Comparison of ENCODE assay signal across 12 mouse cellular contexts in the genomic region with DNA sequence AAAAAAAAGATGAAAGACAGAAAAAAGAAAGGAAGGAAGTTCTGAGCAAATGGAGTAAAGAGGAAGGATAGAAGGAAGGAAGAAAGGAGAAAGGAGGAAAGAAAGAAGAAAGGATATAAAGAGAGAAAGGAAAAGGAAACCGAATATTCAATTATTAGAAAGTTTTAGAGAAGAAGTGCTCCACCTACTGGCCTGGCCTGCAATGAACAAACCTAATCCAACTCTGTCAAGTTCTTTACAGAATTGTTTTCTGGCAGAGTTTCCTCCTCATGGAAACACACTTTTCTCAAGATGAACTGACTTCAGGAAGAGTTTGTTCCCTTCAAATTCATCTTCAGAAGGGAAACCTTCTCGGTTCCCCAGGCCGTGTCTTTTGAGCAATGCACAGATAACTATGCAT. TPM values are rescaled to one million over a fixed set of nuclear protein-coding genes. Genes with fewer than 3 reads are reported as not detected.
A peak's percentile ranks its signal among the peaks of the same experiment; 100 is the strongest.
DNase-seq lines count a peak whose midpoint lies in the region; ATAC-seq and TF ChIP-seq lines count a peak whose summit lies in the region.
"Had no signal": no experiment of that assay in that cellular context is flagged by ENCODE, and none has a peak within 500 bp of the region (broad histone marks: within the 10 kb centered on the region; RNA-seq: fewer than 3 reads in every experiment).

No protein-coding gene starts in this region.

- H3K4me3 ChIP-seq in kidney, postnatal 0 days (replicated peaks; ENCODE audit: low read depth, low read length): no peak overlapping the region
- no peak overlapping the region for H3K4me3 ChIP-seq in forebrain, embryonic 10.5 days

- DNase-seq in adrenal gland, postnatal 14 days: peak; percentile 12
- DNase-seq in adrenal gland, postnatal 25 days: no peak
- peak; percentile 38 for DNase-seq in kidney, postnatal 0 days (ENCODE audit: low spot score)
- DNase-seq in kidney, postnatal 14 days: no peak
- peak; percentile 52 for DNase-seq in 416B (ENCODE audit: low read depth)
- DNase-seq in induced T-regulatory cell, adult 2 months (ENCODE audit: low read depth): peak; percentile 57
- no peak for DNase-seq in spleen, adult 12 weeks (ENCODE audit: low spot score)
- no peak for DNase-seq in forebrain, embryonic 10.5 days (ENCODE audit: extremely low spot score, low spot score)
- DNase-seq: layer of hippocampus, adult 9-11 months had no signal

- no peak overlapping the region for H3K9ac ChIP-seq in kidney, postnatal 0 days (ENCODE audit: low read depth, low read length)

- no peak overlapping the region for H3K4me2 ChIP-seq in kidney, postnatal 0 days (ENCODE audit: low read length)

- 46% methylated on average over 3 of the region's 3 CpGs for WGBS in kidney, postnatal 0 days
- 51% methylated on average over 3 of the region's 3 CpGs for WGBS in forebrain, embryonic 10.5 days

- H3K27me3 ChIP-seq in kidney, postnatal 0 days (ENCODE audit: insufficient read depth, low read length): 0 out of 2 replicates have a peak, but pooled peaks cover 3% of the 10 kb centered on the region
- no peaks in the 10 kb centered on the region for H3K27me3 ChIP-seq in forebrain, embryonic 10.5 days (ENCODE audit: poor library complexity, severe bottlenecking)

- ATAC-seq in kidney, postnatal 0 days (replicated peaks; ENCODE audit: low FRiP score, low read depth): no peak

- no peak overlapping the region for H3K27ac ChIP-seq in kidney, postnatal 0 days
- no peak overlapping the region for H3K27ac ChIP-seq in forebrain, embryonic 10.5 days

- no peaks in the 10 kb centered on the region for H3K4me1 ChIP-seq in kidney, postnatal 0 days (replicated peaks; ENCODE audit: insufficient read depth, low read length)
- peaks cover 10% of the 10 kb centered on the region for H3K4me1 ChIP-seq in forebrain, embryonic 10.5 days

- no peaks in the 10 kb centered on the region for H3K36me3 ChIP-seq in kidney, postnatal 0 days (ENCODE audit: insufficient read depth, low read length)
- H3K36me3 ChIP-seq in forebrain, embryonic 10.5 days (replicated peaks): no peaks in the 10 kb centered on the region

- H3K9me3 ChIP-seq in kidney, postnatal 0 days (replicated peaks; ENCODE audit: low read length): no peaks in the 10 kb centered on the region
- H3K9me3 ChIP-seq in forebrain, embryonic 10.5 days: no peaks in the 10 kb centered on the region

- peak; percentile 72 for TF ChIP-seq CTCF in kidney, postnatal 0 days (IDR thresholded peaks at IDR 0.05; ENCODE audit: low read depth)

RNA-seq across cellular contexts. Expression of a gene that starts 2.8 kb away (rescaled TPM):
- not detected in 2 replicates for total RNA-seq in adrenal gland, postnatal 14 days (2021)
- total RNA-seq in adrenal gland, postnatal 25 days (2021): not detected in 2 replicates
- not detected in 2 replicates for polyA plus RNA-seq in kidney, postnatal 0 days (2015; fragmentation: Nextera tagmentation; extraction: Ambion mirVana)
- not detected in 2 replicates for polyA plus RNA-seq in forebrain, embryonic 10.5 days (2016; fragmentation: Nextera tagmentation; extraction: Ambion mirVana)
- total RNA-seq: adrenal gland, postnatal 4 days had no signal
- polyA plus RNA-seq: C2C12; heart, embryonic 14.5 days had no signal

RNA-seq across cellular contexts. Expression of a gene that starts 3.5 kb away (rescaled TPM):
- total RNA-seq in adrenal gland, postnatal 14 days (2021): not detected in 2 replicates
- total RNA-seq in adrenal gland, postnatal 25 days (2021): not detected in 2 replicates
- polyA plus RNA-seq in kidney, postnatal 0 days (2015; fragmentation: Nextera tagmentation; extraction: Ambion mirVana): not detected in 2 replicates
- not detected in 2 replicates for polyA plus RNA-seq in forebrain, embryonic 10.5 days (2016; fragmentation: Nextera tagmentation; extraction: Ambion mirVana)
- total RNA-seq: adrenal gland, postnatal 4 days had no signal
- polyA plus RNA-seq: C2C12; heart, embryonic 14.5 days had no signal

RNA-seq across cellular contexts. Expression of a gene that starts 11.1 kb away (rescaled TPM):
- not detected in 2 replicates for total RNA-seq in adrenal gland, postnatal 14 days (2021)
- total RNA-seq in adrenal gland, postnatal 25 days (2021): not detected in 2 replicates
- polyA plus RNA-seq in kidney, postnatal 0 days (2015; fragmentation: Nextera tagmentation; extraction: Ambion mirVana): not detected in 2 replicates
- polyA plus RNA-seq in forebrain, embryonic 10.5 days (2016; fragmentation: Nextera tagmentation; extraction: Ambion mirVana): not detected in 2 replicates
- total RNA-seq: adrenal gland, postnatal 4 days had no signal
- polyA plus RNA-seq: C2C12; heart, embryonic 14.5 days had no signal

RNA-seq across cellular contexts. Expression of a gene that starts 11.6 kb away (rescaled TPM):
- total RNA-seq in adrenal gland, postnatal 14 days (2021): not detected in 2 replicates
- total RNA-seq in adrenal gland, postnatal 25 days (2021): not detected in 2 replicates
- not detected in 2 replicates for polyA plus RNA-seq in kidney, postnatal 0 days (2015; fragmentation: Nextera tagmentation; extraction: Ambion mirVana)
- not detected in 2 replicates for polyA plus RNA-seq in forebrain, embryonic 10.5 days (2016; fragmentation: Nextera tagmentation; extraction: Ambion mirVana)
- total RNA-seq: adrenal gland, postnatal 4 days had no signal
- polyA plus RNA-seq: C2C12; heart, embryonic 14.5 days had no signal

RNA-seq across cellular contexts. Expression of a gene that starts 19.1 kb away (rescaled TPM):
- total RNA-seq in adrenal gland, postnatal 14 days (2021): not detected in 2 replicates
- not detected in 2 replicates for total RNA-seq in adrenal gland, postnatal 25 days (2021)
- not detected in 2 replicates for polyA plus RNA-seq in kidney, postnatal 0 days (2015; fragmentation: Nextera tagmentation; extraction: Ambion mirVana)
- polyA plus RNA-seq in forebrain, embryonic 10.5 days (2016; fragmentation: Nextera tagmentation; extraction: Ambion mirVana): not detected in 2 replicates
- total RNA-seq: adrenal gland, postnatal 4 days had no signal
- polyA plus RNA-seq: C2C12; heart, embryonic 14.5 days had no signal

Comparison
In these comparisons a context has a peak if more than half of its experiments do, and no peak if none do; other contexts are left out.
1. DNase-seq: peak in adrenal gland, postnatal 14 days (single experiment), kidney, postnatal 0 days (single experiment), 416B (single experiment) and induced T-regulatory cell, adult 2 months (single experiment); none in adrenal gland, postnatal 25 days (single experiment), kidney, postnatal 14 days (single experiment), spleen, adult 12 weeks (single experiment) and forebrain, embryonic 10.5 days (single experiment).